Mouse (Mus musculus): Measurements from ENCODE around the gene 2410015M20Rik.
"Not testable (repeated sequence)": the region's sequence is repeated elsewhere in the genome, so short reads cannot be mapped to it uniquely, and the experiment has no call there.

2410015M20Rik gene

DNA sequence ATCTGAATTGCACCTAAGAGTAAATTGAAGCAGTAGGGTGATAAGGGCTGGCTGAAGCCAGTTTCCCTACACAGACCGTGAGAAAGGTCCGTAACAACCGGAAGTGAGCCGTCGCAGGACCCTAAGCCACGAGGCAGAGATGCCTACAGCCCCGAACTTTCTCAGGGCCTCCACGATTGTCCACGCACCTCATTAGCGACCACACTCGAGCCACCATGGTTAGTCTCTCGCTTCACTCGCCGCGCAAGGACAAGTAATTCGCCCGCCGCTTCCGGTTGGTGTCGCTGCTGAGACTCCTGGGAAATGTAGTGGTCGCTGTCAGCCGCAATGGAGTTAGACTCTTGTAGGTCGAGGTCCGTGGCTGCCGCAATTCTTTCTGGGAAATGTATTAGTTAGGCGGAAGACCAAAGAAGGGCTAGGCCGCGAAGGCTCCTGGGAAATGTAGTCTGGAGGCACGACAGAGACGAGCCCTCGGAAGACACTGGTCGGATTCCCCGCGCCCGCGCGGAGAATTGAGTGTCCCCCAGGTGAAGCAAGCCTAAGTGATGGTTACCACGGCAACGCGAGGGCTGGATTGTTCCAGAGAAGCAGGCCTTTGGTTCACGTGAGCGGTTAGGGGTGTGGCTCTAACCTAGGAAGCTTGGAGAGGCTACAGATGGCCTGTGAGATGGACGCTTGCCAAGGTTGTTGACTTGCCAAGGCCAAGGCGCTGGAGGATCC lies at the start of gene 2410015M20Rik:
Gene 2410015M20Rik (minus strand): TSS at position 320 of the 720 bp plus-strand sequence.
- DNase-seq (ENCODE audit: extremely low spot score), result peak; percentile 91

DNA sequence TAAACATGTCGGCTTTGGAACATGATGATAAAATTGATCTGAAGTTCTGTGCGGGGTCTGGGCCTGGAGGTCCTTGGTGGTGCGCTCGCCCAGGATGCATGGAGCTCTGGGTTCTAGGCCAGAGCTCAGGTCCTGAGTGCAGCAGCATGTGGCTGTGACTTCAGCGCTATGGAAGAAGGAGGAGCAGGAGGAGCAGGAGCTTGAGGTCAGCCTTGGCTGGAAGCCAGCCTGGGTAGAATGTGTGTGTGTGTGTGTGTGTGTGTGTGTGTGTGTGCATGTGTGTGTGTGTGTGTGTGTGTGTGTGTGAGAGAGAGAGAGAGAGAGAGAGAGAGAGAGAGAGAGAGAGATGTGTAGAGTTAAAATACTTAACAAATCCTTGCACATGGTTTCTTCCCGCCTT lies 46.6 kb upstream of the 2410015M20Rik start:
- no peak for DNase-seq (ENCODE audit: extremely low spot score)

DNA sequence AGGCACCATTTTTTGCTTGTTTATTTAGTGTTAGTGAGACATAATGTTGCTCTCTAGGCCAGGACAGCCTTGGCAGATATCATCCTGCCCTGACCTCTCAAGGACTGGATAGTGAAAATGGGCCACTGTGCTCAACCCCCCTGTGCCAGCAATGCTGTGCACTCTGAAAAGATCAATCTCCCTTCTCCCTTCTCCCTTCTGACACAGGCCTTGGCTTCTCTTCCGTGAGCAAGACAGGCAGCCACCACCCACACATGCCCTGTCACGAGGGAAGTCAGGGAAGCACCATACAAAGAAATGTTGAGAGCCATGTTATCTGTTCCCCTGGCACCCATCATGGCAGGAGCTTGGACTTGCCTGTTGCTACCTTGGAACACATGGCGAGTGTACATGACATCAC lies 45.7 kb upstream of the 2410015M20Rik start:
- no peak for DNase-seq (ENCODE audit: extremely low spot score)

DNA sequence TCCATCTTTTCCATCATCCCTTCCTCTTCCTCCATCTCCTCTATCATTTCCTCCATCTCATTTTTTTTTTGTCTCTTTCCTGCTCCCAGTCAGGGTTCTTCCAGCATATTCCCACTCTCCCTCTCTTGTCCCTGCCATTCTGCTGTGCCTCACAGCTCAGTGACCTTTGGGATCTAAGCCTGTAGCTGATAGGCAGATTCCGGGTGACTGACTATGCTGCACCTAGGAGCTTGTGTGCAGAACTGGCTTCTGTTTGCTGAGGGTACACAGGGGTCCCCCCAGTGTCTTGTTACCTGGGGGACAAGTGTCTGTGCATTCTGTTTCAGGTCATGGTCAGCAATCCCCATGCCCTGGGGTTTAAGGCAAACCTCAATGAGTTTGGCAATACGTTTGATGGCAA lies 45.2 kb upstream of the 2410015M20Rik start:
- DNase-seq (ENCODE audit: extremely low spot score), result no peak

DNA sequence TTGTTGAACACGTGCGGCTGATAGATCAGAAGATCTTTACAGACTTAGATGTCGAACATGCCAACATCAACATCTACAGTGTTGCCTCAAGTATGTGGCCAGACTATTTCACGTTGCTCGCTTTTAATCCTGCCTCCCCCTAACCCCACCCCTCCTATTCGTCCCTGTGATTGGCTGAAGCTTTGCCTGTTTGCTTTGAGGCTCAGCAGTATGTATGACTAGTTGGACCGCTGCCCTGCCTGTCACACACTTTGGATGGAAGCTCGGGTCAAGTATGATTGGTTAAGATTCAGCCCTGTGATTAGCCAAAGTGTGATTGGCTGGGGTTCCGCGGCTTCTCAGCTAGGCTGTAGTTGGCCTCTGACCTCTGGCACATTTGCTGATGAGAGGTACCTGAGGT lies 42.2 kb upstream of the 2410015M20Rik start:
- DNase-seq (ENCODE audit: extremely low spot score), result no peak

DNA sequence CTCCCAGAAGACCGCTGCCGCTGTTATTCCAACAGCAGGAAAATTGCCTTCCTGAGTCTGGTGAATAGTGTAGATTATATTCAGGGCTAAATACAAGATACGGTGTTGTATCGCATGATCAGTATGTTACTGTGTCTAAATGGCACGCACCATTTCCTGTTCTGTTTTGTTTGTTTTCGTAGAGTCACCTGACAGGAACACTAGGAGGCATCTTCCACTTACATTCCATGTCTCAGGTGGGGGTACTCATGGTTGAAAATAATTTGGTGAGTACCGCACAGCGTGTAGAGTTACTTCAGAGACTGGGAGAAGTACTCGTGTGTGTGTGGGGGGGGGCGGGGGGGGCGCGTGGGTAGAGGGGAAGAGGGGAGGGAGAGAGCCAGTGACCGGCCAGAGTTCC lies 38.0 kb upstream of the 2410015M20Rik start:
- no peak for DNase-seq (ENCODE audit: extremely low spot score)

DNA sequence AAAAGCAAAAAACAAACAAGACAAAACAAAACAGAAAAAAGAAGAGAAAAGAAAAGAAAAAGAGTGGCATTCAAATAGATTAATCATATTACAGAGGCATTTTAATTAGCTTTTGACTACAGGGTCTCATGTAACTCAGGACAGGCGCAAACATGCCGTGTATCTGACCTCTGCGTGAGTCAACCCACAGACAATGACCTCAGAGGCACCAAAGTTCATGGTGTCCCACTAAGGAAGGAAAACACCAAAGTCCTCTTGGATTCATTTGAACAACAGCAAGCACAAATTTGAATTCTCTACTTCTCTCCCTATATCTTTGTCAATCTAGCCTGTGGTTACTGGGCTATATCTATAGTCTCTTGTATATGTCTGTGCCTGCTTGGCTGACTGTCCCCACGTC lies 33.7 kb upstream of the 2410015M20Rik start:
- no peak for DNase-seq (ENCODE audit: extremely low spot score)

DNA sequence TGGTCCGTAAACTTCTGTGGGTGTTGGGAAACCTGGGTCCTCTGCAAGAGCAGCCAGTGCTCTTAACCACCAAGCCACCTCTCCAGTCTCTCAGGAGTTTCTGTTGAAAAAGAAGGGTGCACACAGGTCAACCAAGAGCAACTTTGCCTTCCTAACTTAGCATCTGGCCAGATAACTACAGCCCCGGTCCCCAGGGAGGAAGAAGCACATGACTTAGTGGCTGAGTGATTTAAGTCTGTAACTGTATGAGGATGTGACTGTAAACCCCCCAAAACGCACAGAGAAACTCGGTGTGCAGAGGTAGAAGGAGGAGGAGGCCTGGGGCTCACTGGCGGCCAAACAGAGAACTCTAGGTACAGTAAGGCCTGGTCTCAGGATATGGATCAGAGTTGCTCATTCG lies 24.5 kb upstream of the 2410015M20Rik start:
- DNase-seq (ENCODE audit: extremely low spot score), result no peak

DNA sequence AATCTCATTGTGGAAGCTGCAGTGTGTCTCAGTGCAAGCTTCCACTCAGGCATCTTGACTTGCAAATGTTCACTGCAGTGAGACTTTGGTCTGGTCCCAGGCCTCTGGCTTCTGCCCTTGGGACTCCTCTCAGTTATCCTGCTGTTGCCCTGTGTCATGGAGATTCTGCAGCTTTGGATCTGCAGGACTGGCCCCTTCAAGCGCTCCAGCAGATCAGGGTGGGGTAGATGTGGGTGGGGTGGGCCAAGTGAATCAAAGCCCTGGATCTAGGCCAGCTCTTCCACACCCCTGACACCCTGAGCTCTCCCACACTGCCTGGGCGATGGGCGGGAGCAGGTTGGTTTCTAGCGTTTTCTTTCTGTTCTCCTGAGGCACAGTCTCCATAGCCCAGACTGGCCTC lies 22.2 kb upstream of the 2410015M20Rik start:
- DNase-seq (ENCODE audit: extremely low spot score), result no peak

DNA sequence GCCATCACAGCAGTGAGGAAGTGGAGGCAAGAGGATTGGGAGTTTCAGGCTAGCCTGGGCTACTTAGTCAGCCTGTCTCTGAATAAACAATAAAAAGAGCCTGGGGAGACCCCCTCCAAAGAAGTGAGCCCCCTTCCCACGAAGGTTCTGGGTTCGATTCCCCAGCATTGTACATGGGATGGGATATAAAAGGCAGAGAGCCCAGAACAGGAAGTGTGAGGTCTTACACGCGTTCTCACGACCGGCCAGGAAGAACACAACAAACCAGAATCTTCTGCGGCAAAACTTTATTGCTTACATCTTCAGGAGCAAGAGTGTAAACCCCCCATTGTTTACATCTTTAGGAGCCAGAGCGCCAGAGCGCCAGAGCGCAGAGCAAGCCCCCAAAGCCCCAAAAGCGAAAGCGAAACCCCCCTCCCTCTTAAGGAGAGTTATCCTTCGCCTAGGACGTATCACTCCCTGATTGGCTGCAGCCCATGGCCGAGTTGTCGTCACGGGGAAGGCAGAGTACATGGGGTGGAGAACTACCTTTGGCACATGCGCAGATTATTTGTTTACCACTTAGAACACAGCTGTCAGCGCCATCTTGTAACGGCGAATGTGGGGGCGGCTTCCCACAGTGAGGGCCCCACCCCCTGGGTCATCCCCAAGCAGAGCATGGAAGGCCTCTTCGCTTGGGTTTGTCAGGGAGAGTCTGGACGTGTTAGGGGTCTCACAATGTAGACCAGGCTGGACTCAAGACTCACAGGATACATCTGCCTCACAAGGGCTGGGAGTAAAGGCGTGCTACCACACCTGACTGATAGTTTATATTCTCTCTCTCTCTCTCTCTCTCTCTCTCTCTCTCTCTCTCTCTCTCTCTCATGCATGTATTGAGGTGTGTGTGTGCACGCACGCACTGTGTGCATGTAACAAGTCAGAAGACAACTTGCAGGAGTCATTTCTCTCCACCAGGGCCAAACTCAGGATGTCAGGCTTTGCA lies 20.5 kb upstream of the 2410015M20Rik start:
- DNase-seq (ENCODE audit: extremely low spot score), result not testable (repeated sequence)

DNA sequence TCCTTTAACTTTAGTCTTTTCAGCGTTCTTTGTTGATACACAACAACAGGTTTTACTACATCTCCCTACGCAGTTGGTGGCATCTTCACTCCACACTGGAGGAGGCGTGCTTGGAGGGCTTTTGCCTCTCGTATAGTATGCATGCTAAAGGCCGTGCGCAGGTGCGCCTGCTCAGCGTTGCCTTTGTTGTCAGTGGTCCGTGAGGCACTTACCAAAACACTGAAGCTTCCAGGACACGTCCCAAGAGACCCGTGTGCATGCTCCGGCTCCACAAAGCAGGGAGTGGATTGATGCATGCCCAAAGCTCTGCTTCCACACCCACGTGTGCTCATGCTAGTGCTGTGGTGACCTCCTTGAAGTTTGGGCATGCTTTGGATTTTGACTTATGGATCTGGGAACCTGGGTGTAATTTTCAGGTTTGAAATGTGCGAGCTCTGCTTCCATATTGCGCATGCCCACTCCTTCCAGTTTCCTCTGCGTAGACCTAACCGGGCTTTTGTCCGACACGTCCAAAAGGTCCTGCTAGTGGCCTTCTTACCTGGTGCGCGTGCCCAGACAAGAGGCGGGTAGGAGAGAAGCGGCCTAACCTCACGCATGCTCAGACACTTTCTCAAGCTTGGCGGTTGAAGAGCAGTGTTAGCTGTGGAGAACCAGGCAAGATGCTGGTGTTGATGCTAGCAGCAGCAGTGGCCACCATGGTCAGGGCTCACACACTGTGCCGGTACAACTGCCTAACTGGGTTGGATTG lies 18.1 kb upstream of the 2410015M20Rik start, which contains the start of gene Catsperd:
Gene Catsperd (plus strand): TSS at position 614 of the 748 bp plus-strand sequence.
- DNase-seq (ENCODE audit: extremely low spot score), result peak; percentile 39

DNA sequence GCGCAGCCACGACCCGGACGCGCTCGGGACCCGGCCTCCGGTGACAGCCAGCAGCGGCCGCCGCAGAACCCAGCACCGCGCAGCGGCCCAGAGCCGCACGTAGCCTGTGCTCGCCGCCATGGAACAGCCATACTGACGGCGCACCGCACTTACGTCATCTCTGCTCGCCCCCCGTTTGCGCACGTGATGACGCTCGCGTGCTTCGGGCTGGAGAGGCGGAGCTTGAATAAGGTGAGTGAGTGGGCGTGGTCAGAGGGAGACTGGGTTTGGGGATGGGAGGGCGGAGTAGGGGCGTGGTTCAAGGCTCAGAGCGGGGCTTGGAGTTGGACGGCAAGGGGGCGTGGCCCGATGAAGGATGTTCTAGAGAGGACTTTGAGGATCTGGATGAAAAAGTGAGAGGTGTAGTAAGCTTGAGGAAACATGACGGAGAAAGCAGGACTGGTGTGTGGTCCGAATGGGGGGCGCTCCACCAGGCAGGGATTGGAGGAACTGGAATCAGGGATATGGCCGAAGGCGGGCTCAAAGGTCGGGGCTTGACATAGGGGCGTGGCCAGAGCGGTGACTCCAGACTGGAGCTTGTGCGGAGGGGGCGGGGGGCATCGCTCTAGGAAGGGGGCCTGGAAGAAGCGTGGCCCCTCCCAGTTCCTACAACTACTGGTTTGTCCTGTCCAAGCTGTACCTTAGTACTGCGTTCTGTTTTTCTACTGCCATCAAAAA lies 17.3 kb upstream of the 2410015M20Rik start, which contains the start of gene Lonp1:
Gene Lonp1 (minus strand): TSS at position 134 of the 717 bp plus-strand sequence.
- DNase-seq (ENCODE audit: extremely low spot score), result peak; percentile 99

DNA sequence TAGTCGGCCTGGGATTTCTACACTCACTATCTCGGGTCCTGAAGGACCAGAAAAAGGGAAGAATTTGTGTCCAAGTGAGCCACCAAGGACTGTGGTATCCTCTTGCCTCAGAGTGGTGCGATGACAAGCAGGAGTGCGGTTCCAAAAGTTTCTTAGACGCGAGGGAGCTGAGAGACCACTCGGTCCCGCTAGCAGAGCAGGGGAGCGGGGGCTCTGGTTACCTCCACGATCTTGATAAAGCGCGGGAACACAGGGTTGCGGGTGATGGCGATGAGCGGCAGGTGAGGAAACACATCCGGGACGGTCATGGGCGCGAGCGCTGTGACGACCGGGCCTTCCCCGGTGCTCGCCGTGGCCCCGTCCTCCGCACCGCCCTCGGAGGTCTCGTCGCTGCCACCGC lies 16.7 kb upstream of the 2410015M20Rik start:
- DNase-seq (ENCODE audit: extremely low spot score), result no peak

DNA sequence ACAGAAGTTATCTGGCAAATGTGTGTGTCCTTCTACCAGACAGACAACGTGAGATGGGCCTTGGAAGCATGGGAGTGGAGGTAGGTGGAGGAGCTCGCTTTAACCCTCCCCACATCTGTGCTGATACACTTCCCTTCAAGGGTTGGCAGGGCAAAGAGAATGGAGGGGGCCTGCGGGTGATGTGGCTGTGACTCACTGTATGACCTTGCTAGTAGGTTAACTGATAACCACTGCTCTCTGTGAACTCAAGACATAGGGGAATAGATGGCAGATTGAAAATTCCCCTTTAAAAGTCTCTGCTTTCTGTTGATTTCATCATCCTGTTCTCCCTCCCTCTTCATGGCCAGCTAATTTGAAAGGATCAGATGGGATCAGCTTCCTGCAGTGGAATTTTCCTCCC lies 15.9 kb upstream of the 2410015M20Rik start:
- DNase-seq (ENCODE audit: extremely low spot score), result no peak

DNA sequence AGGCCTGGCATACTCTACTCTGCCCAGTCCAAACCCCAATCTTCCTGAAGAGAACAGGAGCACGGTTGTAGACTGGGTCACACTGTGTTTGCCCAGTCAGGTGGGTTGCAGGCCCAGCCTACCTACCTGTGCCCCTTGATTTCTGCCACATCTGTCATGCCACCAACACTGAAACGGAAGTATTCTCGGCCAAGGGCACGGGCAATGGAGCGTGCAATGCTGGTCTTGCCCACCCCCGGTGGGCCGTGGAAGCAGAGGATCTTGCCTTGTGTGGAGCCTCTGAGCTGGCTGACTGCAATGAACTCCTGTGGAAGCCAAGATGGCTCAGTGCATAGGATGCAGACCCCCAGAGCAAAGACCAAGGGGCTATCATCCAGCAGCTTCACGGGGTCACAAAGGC lies 8.1 kb upstream of the 2410015M20Rik start:
- DNase-seq (ENCODE audit: extremely low spot score), result no peak

DNA sequence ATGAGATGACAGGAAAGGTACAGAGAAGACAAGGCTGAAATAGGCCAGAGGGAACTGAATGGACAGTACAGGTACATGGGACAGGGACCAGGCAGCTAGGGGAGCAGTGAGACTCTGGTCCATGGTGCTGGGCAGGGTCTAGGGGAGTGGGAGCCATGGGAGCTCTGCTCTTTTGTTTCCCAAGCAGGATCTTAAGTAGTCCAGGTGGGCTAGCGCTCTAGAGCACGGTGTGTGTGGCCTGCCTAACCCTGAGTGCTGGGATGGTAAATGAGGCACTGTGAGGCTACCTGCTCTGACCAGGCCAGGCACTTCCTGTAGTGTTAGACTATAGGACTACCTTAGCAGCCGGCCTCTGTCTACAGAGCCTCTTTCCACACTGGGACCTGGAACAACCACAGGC lies 7.2 kb upstream of the 2410015M20Rik start:
- DNase-seq (ENCODE audit: extremely low spot score), result no peak

DNA sequence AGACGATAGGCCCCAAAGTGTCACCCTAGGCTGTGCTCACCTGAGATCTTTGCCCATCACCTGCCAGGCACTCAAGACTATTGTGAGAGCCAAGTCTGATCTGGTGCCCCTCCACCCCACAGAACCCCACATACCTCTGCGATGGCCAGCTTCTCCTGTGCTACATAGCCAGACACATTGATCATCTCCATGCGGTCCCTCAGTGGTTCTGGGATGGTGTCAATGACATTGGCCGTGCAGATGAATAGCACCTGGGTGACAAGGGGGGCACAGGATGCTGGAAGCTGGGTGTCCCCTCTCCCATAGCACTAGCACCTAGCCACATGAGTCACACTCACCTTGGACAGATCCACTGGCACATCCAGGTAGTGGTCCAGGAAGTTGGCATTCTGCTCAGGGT lies 6.2 kb upstream of the 2410015M20Rik start:
- DNase-seq (ENCODE audit: extremely low spot score), result no peak

DNA sequence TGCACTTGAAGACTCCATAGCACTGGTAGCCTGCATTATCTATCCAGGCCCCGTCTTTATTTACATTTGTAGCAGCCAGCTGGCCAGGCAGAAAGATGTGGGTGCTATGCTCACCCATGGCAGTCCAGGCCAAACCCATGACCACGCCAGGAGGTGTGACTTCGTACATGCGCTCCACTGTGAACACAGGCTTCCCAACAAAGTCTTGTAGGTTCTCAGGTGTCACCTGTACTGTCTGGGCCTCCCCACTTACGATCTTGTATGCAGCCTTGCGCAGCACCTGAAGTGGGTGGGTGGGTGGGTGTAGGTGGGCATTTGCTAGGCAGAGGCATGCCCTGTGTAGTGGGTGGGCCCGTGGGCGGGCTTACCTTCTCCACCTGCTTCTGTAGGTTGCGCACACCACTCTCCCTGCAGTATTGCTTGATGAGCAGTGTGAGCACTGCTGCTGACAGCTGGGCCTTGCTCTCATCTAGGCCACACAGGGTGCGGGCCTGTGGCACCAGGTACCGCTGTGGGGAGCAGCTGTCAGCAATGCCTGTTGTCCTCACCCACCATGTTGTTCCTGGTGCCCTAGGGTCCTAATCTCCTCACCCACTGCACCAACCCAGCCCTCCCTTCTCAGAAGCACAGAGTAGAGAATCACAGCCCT lies 5.7 kb upstream of the 2410015M20Rik start:
- no peak for DNase-seq (ENCODE audit: extremely low spot score)

DNA sequence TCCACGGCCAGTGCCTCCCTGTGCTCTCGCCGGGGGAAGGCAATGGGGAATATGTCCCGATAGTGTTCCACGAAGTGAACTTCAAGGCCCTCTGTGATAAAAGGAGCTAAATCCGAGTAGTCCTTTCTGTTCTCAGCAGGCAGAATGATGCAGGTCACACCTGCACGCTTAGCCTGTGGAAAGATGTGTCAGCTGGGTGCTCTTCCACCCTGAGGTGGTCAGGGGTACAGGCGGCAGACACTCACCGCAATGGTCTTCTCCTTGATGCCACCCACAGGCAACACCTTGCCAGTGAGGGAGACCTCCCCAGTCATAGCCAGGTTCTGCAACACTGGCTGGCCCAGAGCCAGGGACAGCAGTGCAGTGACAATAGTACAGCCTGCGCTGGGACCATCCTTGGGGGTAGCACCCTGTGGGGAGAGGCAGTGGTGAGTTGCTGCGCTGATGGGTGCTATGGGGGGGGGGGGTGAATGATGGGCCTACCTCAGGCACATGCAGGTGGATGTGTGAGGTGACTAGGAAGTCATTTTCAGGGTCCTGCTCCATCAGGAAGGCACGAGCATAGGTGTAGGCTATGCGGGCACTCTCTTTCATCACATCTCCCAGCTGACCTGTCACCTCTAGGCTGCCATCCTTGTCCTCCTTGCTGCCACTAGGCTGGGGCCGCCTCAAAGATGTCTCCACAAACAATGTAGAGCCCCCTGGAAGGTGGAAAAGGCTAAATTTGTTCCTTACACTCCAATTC lies 5.0 kb upstream of the 2410015M20Rik start:
- DNase-seq (ENCODE audit: extremely low spot score), result no peak

DNA sequence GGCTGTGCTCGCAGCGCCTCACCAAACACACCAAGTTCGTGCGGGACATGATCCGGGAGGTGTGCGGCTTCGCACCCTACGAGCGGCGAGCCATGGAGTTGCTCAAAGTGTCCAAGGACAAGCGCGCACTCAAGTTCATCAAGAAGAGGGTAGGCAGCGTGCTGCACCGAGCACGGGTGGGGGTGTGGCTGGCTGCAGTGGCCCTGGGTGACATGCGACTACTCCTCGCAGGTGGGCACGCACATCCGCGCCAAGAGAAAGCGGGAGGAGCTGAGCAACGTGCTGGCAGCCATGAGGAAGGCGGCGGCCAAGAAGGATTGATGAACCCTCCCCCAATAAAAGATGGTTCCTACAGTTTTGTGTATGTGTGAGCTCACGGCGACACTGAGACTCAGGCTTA lies 4.3 kb upstream of the 2410015M20Rik start:
- not testable (repeated sequence) for DNase-seq (ENCODE audit: extremely low spot score)
